In genomic region chr5:24530042-24530689, GRCm38 (mm10) we compare ENCODE assay signal across 8 mouse cellular contexts. TPM values are rescaled to one million over a fixed set of nuclear protein-coding genes. Genes with fewer than 3 reads are reported as not detected.
DNase-seq lines count a peak whose midpoint lies in the region; ATAC-seq and TF ChIP-seq lines count a peak whose summit lies in the region.

No protein-coding gene starts in this region.

- POLR2A ChIA-PET in Patski (lab: Charles Lee) = interaction anchor here (1.0 kb wide), 1 partner anchor 14 kb away, joined by 3 read pairs; no protein-coding TSS in a partner anchor

- no peak overlapping the region for H3K27ac ChIP-seq in hindbrain, embryonic 14.5 days

- in situ Hi-C loops in Patski (cut with MboI; ENCODE audit: low pct_unique_long_range_greater_than_20kb) = no loop called here

- CTCF ChIA-PET in Patski (lab: Charles Lee) = interaction anchor here (0.7 to 3.4 kb wide), 16 partner anchors 8 to 135 kb away, joined by 3 to 10 read pairs (median 3); partner anchors contain the start of genes 4931409K22Rik and Asb10

- peaks cover 40% of the 10 kb centered on the region for H3K27me3 ChIP-seq in Patski
- H3K27me3 ChIP-seq in hindbrain, embryonic 14.5 days (ENCODE audit: control insufficient read depth, insufficient read depth, low read length) = peaks cover 59% of the 10 kb centered on the region

- no peak overlapping the region for H3K9ac ChIP-seq in hindbrain, embryonic 14.5 days

- no peak overlapping the region for H3K4me3 ChIP-seq in hindbrain, embryonic 14.5 days (replicated peaks; ENCODE audit: low read length)

- peak; percentile 82 for ATAC-seq in Patski
- peak; percentile 68 for ATAC-seq in hindbrain, embryonic 14.5 days (ENCODE audit: low FRiP score)

- TF ChIP-seq CTCF in Patski (IDR thresholded peaks at IDR 0.05) = peak; percentile 100

- H3K9me3 ChIP-seq in hindbrain, embryonic 14.5 days (ENCODE audit: control insufficient read depth, low read length) = no peaks in the 10 kb centered on the region

- 17% methylated on average over 24 of the region's 24 CpGs for whole genome bisulfite sequencing in hindbrain, embryonic 14.5 days

- peak; percentile 58 for DNase-seq in Patski (ENCODE audit: low read depth, low spot score)
- DNase-seq in cerebellum, adult 9-11 months = peak; percentile 89
- peak; percentile 80 to 92 for DNase-seq in frontal cortex, postnatal 14 days (ENCODE audit: low spot score in 2 of 2)
- peak; percentile 97 for DNase-seq in hindbrain, embryonic 14.5 days (ENCODE audit: low spot score)
- DNase-seq in layer of hippocampus, postnatal 14 days (ENCODE audit: low spot score in 2 of 2) = peak; percentile 94 to 95
- DNase-seq in lung, postnatal 10 days = peak; percentile 93
- DNase-seq in retina, embryonic 14.5 days (ENCODE audit: low spot score) = peak; percentile 96
- peak; percentile 89 for DNase-seq in thymus, postnatal 25 days

- H3K36me3 ChIP-seq in hindbrain, embryonic 14.5 days (replicated peaks; ENCODE audit: control insufficient read depth, insufficient read depth) = no peaks in the 10 kb centered on the region

- peaks cover 16% of the 10 kb centered on the region; the same call in 1 of the 2 replicates for H3K4me1 ChIP-seq in hindbrain, embryonic 14.5 days (replicated peaks; ENCODE audit: control insufficient read depth, insufficient read depth, low read length)

- no peak overlapping the region; the same call in 1 of the 2 replicates for H3K4me2 ChIP-seq in hindbrain, embryonic 14.5 days (replicated peaks)

RNA-seq across cellular contexts. Expression of gene Gbx1, which starts 3.2 kb away (rescaled TPM):
- polyA plus RNA-seq in Patski (2021) = not detected
- polyA plus RNA-seq in hindbrain, embryonic 14.5 days (2014; fragmentation: Nextera tagmentation; extraction: Ambion mirVana) = 3.3 and 4.9 TPM in 2 replicates
- total RNA-seq in layer of hippocampus, postnatal 14 days (2021) = not detected

RNA-seq across cellular contexts. Expression of gene Asb10, which starts 10.6 kb away (rescaled TPM):
- polyA plus RNA-seq in Patski (2021) = not detected
- polyA plus RNA-seq in hindbrain, embryonic 14.5 days (2014; fragmentation: Nextera tagmentation; extraction: Ambion mirVana) = 0.22 and 0.23 TPM in 2 replicates
- under 1 TPM; 0.28 to 0.33 TPM for total RNA-seq in layer of hippocampus, postnatal 14 days (2021)

RNA-seq across cellular contexts. Expression of gene 4931409K22Rik, which starts 26.4 kb away (rescaled TPM):
- not detected for polyA plus RNA-seq in Patski (2021)
- polyA plus RNA-seq in hindbrain, embryonic 14.5 days (2014; fragmentation: Nextera tagmentation; extraction: Ambion mirVana) = 0.10 and 0.19 TPM in 2 replicates
- total RNA-seq in layer of hippocampus, postnatal 14 days (2021) = not detected

RNA-seq across cellular contexts. Expression of gene Abcf2, which starts 47.1 kb away (rescaled TPM):
- 110 TPM for polyA plus RNA-seq in Patski (2021)
- polyA plus RNA-seq in hindbrain, embryonic 14.5 days (2014; fragmentation: Nextera tagmentation; extraction: Ambion mirVana) = 72.3 and 87.2 TPM in 2 replicates
- 10 to 100 TPM; 59.9 to 61.5 TPM for total RNA-seq in layer of hippocampus, postnatal 14 days (2021)

RNA-seq across cellular contexts. Expression of gene Chpf2, which starts 56.4 kb away (rescaled TPM):
- polyA plus RNA-seq in Patski (2021) = 52.0 TPM
- 14.0 and 14.4 TPM in 2 replicates for polyA plus RNA-seq in hindbrain, embryonic 14.5 days (2014; fragmentation: Nextera tagmentation; extraction: Ambion mirVana)
- 10 to 100 TPM; 64.3 to 73.2 TPM for total RNA-seq in layer of hippocampus, postnatal 14 days (2021)
